Mouse (Mus musculus): Measurements from ENCODE around the gene Olfr1555-ps1.
"Not testable (repeated sequence)": the region's sequence is repeated elsewhere in the genome, so short reads cannot be mapped to it uniquely, and the experiment has no call there.

Gene Olfr1555-ps1

DNA sequence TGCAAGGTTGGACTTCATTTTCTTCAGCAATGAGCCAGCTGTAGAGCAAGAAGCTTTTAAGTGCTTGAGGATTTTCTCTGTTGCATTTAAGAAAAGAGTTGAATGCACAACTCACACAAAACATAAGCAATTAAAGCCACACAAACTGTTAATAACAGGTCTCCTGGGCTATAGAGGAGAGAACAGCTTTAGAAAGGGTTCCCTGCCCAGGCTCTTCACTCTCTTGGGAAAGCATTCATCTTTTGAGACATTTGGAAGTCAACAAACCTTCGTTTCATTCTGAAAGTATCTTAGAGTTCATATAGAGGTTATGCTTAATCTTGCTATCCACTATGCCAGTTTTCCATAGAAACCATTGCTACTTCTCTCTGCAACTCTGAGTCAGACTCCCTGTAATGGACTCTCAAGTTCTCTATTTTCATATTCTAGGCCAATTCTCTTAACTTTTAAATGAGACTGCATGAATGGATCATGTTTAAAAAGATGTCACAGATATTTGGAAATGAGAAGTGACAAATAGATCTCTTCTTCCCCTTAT lies at the start of gene Olfr1555-ps1:
TSS of gene Olfr1555-ps1 (minus strand) at position 51 of the 538 bp plus-strand sequence.
- DNase-seq (ENCODE audit: low spot score in 2 of 2): not testable (repeated sequence)

DNA sequence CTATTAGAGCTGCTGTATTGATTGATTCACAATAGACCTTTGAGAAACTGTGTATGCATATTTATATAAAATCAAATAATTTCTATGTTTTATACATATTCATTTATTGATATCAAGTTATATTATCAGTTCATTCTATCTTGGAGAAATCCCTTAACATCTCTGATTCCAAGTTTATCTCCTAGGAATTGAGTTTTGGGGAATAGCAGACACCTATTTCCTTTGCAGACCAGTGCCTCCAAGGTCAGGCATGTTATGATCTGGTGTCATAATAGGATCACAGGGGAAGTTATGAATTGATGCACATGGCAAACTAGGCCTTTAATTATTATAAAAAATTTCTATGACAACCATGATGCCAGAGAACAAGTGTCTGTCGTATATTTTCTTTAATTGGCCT lies 30.4 kb upstream of the Olfr1555-ps1 start, which contains the start of gene Olfr1431:
TSS of gene Olfr1431 (plus strand) at position 301 of the 400 bp plus-strand sequence.
- no peak for DNase-seq (ENCODE audit: low spot score in 2 of 2)

DNA sequence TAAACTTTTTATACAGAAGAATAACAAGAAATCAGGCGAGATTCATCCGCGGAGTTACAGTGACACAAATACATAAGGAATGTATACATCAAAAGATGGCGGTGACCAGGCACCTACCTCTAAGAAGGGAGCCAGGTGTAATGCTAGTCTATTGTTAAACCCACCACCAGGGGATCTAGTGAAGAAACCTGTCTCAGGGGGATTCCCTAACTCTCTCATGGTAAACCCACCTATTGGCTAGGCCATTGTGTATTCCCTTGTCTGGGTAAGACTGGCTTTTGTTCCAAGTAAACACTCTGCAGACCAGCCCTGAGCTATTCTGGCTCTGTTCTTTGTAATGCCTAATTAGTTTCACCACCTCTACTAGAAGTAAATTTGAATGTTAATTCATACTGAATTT lies 29.2 kb upstream of the Olfr1555-ps1 start:
- not testable (repeated sequence) for DNase-seq (ENCODE audit: low spot score in 2 of 2)

DNA sequence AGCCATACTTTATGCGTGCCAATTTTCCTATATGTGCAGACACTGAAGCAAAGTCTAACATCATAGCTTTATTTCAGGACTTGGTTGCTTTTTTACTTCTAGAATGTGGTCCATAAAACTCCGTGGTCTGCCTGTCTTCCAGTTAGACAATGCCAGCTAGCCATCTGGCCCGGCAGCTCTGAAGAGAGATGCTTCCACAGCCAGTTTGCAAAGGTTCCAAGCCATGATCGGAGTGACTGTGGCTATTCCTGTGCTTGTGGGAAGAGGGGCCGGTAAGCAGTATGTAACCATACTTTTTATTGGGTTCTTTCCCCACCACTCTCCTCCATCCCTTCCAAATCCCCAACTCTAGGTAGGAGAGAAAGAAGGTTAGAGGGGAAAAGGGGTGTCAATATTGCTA lies 5.5 kb upstream of the Olfr1555-ps1 start:
- DNase-seq (ENCODE audit: low spot score in 2 of 2): not testable (repeated sequence)

DNA sequence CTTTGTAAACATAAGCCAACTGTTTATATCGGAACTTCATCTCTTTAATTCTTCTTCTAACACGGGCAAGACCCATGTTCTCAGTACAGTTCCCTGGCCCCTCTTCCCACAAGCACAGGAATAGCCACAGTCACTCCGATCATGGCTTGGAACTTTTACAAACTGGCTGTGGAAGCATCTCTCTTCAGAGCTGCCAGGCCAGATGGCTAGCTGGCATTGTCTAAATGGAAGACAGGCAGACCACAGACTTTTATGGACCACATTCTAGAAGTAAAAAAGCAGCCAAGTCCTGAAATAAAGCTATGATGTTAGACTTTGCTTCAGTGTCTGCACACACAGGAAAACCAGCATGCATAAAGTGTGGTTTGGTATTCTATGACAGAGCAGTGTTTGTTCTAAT lies 24.5 kb downstream of the Olfr1555-ps1 start:
- DNase-seq (ENCODE audit: low spot score in 2 of 2): no peak

DNA sequence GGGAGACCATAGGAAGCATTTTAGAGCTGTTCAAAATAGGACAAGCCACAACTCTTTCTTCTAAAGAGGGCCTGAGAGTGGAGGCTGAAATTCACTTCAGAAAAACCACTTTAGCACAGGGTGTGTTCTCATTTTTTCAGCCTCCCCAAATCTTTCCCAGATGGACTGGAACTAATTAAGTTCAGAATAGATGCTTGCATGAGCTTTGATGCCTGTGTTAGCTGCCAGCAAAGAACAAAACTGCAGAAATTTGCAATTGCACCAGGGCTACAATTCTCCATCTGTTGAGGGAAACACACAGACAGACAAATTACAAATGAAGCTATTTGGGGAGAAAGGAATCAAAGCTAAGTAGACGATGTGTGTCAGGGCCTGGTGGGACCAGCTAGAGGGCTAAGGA lies 26.6 kb downstream of the Olfr1555-ps1 start:
- no peak for DNase-seq (ENCODE audit: low spot score in 2 of 2)

DNA sequence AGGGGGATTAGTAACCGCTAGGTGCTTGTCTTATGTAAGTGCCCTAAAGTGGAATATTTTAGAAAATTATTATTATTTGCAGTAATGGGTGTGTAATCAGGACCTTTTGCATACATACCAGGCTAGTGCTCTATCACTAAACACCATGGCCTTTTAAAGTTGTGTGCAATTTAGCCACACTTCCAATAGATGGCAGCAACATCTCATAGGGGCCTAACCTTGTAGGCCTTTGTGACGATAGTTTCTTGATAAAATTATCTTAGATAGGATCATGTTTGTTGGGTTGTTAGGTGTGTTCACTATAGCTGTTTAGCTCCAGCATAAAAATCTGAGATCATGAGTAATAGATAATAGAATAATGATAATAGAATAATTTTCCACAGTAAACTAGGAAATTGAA lies 35.6 kb downstream of the Olfr1555-ps1 start:
- DNase-seq (ENCODE audit: low spot score in 2 of 2): no peak

DNA sequence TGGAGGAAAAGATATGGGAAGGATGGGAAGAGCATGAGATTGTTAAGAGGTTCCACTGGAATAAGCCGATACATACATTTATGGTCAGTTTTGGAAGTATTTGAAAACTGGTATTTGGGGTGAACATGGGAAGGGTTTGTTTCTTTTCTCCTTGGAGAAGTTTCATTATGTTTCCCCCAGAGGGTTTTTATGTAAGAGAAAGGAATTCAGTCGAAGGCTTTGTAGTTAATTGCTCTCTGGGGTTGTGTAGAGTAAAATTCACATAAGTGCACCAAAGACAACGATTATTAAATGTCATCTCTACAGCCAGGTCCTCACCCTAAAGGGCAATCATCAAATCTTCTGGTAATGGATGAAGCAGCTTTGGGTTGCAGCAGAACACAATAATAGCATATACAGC lies 46.8 kb downstream of the Olfr1555-ps1 start, which contains the start of gene Olfr76:
TSS of gene Olfr76 (minus strand) at position 101 of the 400 bp plus-strand sequence.
- no peak for DNase-seq (ENCODE audit: low spot score in 2 of 2)

DNA sequence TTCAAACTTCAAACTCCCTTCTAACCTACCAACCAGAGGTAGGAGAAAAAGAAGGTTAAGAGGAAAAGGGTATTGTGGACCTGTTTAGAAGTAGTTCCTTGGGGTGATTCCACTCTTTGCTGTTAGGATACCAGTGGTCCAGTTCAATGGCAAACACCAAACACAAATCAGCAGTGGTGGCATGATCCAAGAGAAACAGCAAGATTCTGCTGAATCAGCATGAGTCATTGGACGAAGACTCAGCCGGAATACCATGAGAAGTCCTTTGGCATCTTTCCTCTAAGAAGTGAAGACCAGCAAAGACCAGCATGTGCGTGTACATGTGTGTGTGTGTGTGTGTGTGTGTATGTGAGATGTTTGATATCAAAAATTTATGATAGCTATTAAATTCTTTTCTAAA lies 53.4 kb downstream of the Olfr1555-ps1 start:
- no peak for DNase-seq (ENCODE audit: low spot score in 2 of 2)

DNA sequence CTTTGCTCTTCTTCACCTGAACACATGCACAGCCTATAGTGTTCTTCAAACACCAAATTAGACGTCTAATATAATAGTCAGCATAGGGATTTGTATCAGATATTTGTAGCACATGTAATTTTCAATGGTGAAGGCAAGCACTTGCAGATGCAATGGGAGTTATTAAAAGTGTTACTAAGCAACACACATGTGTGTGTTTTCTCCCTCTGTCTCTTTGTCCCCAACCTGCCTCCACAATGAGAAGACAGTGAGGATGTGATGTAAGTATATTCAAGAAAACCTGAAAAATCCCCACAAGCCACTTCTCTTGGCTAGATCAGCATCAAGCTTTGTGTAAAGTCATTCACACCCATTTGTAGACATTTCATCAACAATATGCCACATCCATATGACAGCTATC lies 54.1 kb downstream of the Olfr1555-ps1 start, which contains the start of gene Olfr1428:
TSS of gene Olfr1428 (minus strand) at position 101 of the 400 bp plus-strand sequence.
- DNase-seq (ENCODE audit: low spot score in 2 of 2): no peak
